Mouse (Mus musculus) left cerebral cortex, postnatal 4 days (tissue): ENCODE measurements around the gene Armcx1. TPM values are rescaled to one million over a fixed set of nuclear protein-coding genes. Genes with fewer than 3 reads are reported as not detected.
"Not testable (repeated sequence)": the region's sequence is repeated elsewhere in the genome, so short reads cannot be mapped to it uniquely, and the experiment has no call there.

Experiments used
- DNase-seq: peaks from one replicate; pipeline ENCODE4 v3.0.0-alpha.2; 2022
- intact Hi-C: fragments of 180-260 bp; cut with DNase I; formaldehyde crosslinking; loops from one replicate; pipeline ENCODE4 v1.15.1; 2025
- total RNA-seq, 2 experiments: library from RNA; stranded (reverse); gene quantifications; 2 replicates each; pipeline ENCODE4 v1.2.3; 2021

The Armcx1 gene
- 10 to 100 TPM; 55.2 to 61.3 TPM for total RNA-seq

DNA sequence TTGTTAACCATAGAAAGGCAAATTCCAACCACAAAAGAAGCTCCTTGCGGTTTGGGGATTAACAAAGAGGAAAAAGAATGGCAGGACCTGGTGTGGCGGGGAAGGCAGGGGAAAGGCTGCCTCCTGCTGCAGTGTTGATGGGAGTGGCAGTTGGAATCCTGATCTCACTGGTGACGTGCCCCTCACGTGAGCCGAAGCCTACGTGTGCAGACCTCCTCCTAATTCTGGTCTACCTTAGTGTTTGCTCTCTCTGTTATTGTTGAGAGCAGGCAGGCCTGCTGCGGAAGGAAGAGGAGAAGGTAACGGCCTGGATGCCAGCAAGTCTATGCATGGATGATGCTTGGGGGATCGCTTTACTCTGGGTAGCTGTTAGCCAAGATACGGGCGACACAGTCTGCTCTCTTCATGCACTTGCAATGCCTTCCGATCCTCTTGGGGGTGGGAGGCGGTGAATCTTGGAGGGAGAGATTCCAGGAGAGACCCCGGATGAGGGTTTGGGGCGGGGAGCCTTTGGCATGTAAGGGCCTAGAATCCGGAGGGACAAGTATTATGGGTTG lies at the start of gene Armcx1:
Gene Armcx1, plus strand, starts transcription at position 212 of the 557 bp plus-strand sequence.
- intact Hi-C loops = loop anchor here (10.0 kb wide), 1 partner anchor 73 kb away; no protein-coding TSS in a partner anchor

GRCm38 (mm10) chrX:134675022-134675421 lies 42.7 kb upstream of the Armcx1 start:
- intact Hi-C loops = no loop called here
- DNase-seq = no peak

More for the DNA sequence above, at the start of gene Armcx1:
- DNase-seq = peak; percentile 71

DNA sequence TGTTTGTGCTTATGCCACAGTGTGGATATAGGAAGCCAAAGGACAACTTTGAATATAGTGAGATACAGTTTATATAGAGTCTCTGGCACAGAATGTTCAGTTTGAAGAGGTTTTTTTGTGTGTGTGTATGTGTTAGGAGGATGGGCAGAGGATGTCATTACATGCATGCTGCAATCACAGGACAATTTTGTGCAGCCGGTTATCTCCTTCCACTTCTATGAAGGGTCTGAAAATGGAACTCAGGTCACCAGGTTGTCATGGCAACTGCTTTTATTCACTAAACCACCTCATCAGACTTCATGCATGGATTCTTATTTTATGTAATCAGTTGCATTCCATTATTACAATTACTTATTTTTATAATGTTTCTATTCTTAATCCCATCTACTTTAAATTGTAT lies 41.8 kb upstream of the Armcx1 start:
- intact Hi-C loops = no loop called here
- DNase-seq = no peak

GRCm38 (mm10) chrX:134684936-134685335 lies 32.8 kb upstream of the Armcx1 start:
- intact Hi-C loops = loop anchor here (5.0 kb wide), 1 partner anchor 73 kb away; no protein-coding TSS in a partner anchor
- DNase-seq = no peak

GRCm38 (mm10) chrX:134686267-134686666 lies 31.5 kb upstream of the Armcx1 start, which contains the start of gene Armcx4:
TSS of gene Armcx4 (plus strand) at chrX:134686519.
- intact Hi-C loops = loop anchor here (5.0 kb wide), 1 partner anchor 74 kb away; no protein-coding TSS in a partner anchor

GRCm38 (mm10) chrX:134686739-134687171 lies 31.0 kb upstream of the Armcx1 start:
- peak; percentile 47 for DNase-seq
- intact Hi-C loops = loop anchor here (5.0 kb wide), 1 partner anchor 74 kb away; no protein-coding TSS in a partner anchor

More at GRCm38 (mm10) chrX:134686267-134686666, 31.5 kb upstream of the Armcx1 start, which contains the start of gene Armcx4:
- peak; percentile 90 for DNase-seq

GRCm38 (mm10) chrX:134689676-134690075 lies 28.1 kb upstream of the Armcx1 start:
- DNase-seq = no peak
- intact Hi-C loops = loop anchor here (5.0 kb wide), 1 partner anchor 77 kb away; no protein-coding TSS in a partner anchor

DNA sequence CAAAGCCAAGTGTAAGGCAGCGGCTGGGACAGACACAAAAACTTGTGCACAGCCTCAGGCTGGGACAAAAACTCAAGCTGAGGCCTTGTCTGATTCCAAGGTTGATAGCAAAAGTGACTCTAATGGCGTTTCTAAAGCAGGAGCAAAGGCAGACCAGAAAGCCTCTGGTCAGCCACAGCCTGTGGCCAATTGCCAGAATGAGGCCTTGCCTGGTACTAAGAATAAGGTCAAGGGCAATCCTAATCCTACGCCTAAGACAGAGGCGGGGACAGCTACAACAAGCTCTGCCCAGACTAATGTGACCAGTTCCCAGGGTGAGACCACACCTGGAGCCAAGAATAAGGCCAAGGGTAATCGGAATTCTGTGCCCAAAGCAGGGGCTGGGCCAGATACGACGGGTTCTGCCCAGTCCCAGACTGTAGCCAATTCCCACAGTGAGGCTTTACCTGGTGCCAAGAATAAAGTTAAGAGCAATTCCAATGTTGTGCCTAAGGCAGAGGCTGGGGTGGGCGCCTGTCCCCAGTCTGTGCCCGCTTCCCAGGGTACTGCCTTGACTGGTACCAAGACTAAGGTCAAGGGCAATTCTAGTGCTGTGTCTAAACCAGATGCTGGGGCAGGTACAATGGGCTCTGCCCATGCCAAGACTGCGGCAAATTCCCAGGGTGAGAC lies 26.8 kb upstream of the Armcx1 start:
- no peak for DNase-seq
- intact Hi-C loops = no loop called here

GRCm38 (mm10) chrX:134691540-134691935 lies 26.2 kb upstream of the Armcx1 start:
- intact Hi-C loops = no loop called here
- no peak for DNase-seq

GRCm38 (mm10) chrX:134716863-134717262 lies 900 bp upstream of the Armcx1 start:
- intact Hi-C loops = loop anchor here (10.0 kb wide), 1 partner anchor 72 kb away; no protein-coding TSS in a partner anchor
- no peak for DNase-seq

- DNase-seq = peak; percentile 76
- intact Hi-C loops = loop anchor here (10.0 kb wide), 1 partner anchor 74 kb away; no protein-coding TSS in a partner anchor
These were observed 761 bp downstream of the Armcx1 start for GRCm38 (mm10) chrX:134718524-134718923.

DNA sequence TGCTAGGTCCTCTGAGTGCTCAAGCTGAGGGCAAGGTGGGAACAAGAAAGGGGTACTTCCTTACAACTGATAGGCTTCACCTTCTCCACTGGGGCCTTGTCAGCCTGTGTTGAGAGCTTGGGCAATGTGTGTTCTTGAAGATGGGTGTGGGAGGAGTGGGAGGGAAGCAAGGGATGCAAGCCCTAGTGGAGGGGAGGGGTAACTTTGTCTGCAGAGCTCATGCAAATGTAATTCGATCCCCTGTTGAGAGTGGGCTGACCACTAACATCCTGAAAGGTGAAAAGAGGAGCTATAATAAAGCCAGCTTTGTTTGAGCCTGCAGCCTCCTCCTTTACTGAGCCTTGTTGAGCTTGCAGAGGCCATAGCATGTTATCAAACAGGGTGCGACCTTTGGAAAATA lies 6.0 kb downstream of the Armcx1 start:
- intact Hi-C loops = not testable (repeated sequence)

DNA sequence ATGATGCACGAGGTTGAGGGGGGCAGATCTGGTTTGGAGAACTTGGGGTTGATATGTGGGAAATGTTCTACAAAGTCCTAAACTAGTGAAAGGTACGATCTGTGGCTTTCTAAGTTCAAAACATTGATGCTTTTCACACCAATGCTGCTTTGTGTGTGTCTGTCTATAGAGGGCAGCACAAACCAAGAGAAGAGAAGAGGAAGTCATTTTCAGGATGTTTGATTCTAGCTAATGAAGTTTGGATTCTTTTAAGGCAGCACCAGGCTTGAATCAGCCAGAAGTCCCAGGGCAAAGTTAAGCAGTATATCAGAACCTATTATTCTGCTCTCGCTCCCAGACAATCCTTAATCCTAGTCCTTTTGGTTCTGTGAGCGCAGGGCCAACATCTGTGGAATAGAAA lies 12.0 kb downstream of the Armcx1 start:
- intact Hi-C loops = no loop called here
- no peak for DNase-seq

More for the DNA sequence above, 6.0 kb downstream of the Armcx1 start:
- DNase-seq = not testable (repeated sequence)

DNA sequence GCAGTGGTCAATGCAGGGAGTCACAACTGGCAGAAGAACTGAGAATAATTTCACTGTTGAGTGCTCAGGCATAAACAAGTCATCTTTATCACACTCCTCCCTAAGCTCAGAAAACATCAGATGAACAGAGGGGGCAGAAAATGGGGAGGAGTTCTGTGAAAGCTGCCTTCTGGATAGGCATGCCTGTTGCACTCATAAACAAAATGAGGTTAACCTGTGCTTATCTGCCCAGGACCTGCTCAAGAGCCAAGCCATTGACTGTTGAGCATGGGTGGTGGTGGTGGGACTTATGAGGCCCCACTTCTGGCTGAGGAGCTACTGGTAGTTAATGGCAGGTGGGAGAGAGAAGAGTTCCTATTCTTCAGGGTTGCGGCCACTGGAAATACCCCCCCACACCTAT lies 20.0 kb downstream of the Armcx1 start:
- no peak for DNase-seq
- intact Hi-C loops = loop anchor here (5.0 kb wide), 1 partner anchor 185 kb away; no protein-coding TSS in a partner anchor

DNA sequence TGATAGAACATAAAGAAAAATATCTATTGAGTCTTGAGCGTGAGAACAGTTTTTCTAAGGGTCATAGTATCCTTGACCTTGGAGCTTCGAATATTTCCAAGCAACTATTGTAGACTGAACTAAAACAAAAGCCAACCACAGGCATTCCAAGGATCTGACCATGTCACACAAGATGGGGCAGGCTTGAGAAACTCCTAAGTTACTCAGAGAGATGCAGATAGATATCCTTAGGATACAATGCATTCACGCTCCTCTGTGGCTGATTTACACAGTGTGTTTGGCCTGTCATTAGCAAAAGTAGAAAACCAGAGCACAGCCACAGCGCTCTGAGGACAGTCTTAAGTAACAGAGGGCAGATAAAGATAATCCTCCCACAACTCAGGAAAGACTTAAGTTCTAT lies 21.4 kb downstream of the Armcx1 start:
- intact Hi-C loops = loop anchor here (5.0 kb wide), 1 partner anchor 183 kb away; no protein-coding TSS in a partner anchor
- no peak for DNase-seq

GRCm38 (mm10) chrX:134741862-134742261 lies 24.1 kb downstream of the Armcx1 start:
- intact Hi-C loops = no loop called here
- DNase-seq = no peak

GRCm38 (mm10) chrX:134746459-134746858 lies 28.7 kb downstream of the Armcx1 start:
- DNase-seq = peak; percentile 48
- intact Hi-C loops = loop anchor here (5.0 kb wide), 1 partner anchor 166 kb away; no protein-coding TSS in a partner anchor

GRCm38 (mm10) chrX:134750764-134751592 lies 33.2 kb downstream of the Armcx1 start, which contains the start of gene Armcx6:
TSS of gene Armcx6 (minus strand) at chrX:134751417.
- DNase-seq = peak; percentile 76
- intact Hi-C loops = no loop called here

GRCm38 (mm10) chrX:134751910-134752309 lies 34.1 kb downstream of the Armcx1 start:
- intact Hi-C loops = no loop called here
- DNase-seq = no peak

DNA sequence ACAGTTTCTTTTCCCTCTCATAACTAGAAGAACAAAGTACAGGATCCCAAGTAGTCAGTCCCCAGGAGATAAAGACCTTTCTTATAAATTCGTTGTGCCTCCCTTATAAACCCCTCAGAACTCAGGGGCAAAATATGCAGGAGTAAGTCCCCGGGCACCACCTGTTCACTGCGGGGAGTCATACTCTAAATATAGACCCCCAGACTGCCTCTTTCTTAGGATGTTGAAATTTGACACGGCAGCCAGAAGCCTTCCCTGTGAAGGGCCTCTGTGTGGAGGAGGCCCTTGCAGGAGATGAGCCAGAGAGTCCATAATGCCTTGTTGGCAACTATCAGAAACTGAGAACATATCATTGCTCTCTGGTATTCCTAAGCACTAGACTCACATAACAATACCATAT lies 34.8 kb downstream of the Armcx1 start:
- intact Hi-C loops = no loop called here
- no peak for DNase-seq
